Mouse (Mus musculus): ENCODE data around the gene Slit1. TPM values are rescaled to one million over a fixed set of nuclear protein-coding genes. Genes with fewer than 3 reads are reported as not detected.

Gene Slit1
- polyA plus RNA-seq, 1 experiment: 0.94 TPM

GRCm38 (mm10) chr19:41577576-41577975 is 165.9 kb downstream of the Slit1 start:
- Histone ChIP-seq H3K36me3 (ENCODE audit: control insufficient read depth, insufficient read depth, low read length) (peaks cover 6% of the 10 kb centered on the region; the same call in 1 of the 2 replicates), H3K27ac (ENCODE audit: control insufficient read depth, insufficient read depth, low read length) (no peak overlapping the region), H3K4me1 (replicated peaks; ENCODE audit: control insufficient read depth, insufficient read depth, low read length) (no peaks in the 10 kb centered on the region), H3K27me3 (ENCODE audit: control insufficient read depth, insufficient read depth, low read length) (no peaks in the 10 kb centered on the region), H3K4me3 (ENCODE audit: control insufficient read depth, insufficient read depth, low read length) (no peak overlapping the region)
- DNase-seq: no peak
- no peak for TF ChIP-seq CTCF (IDR thresholded peaks at IDR 0.05; ENCODE audit: borderline replicate concordance, control insufficient read depth, extremely low read depth, insufficient read depth, low read length, poor library complexity)
- no peak for TF ChIP-seq POLR2A (IDR thresholded peaks at IDR 0.05; ENCODE audit: control insufficient read depth, extremely low read depth, insufficient read depth, low read length, poor library complexity)

GRCm38 (mm10) chr19:41573700-41574099 is 169.8 kb downstream of the Slit1 start:
- Histone ChIP-seq H3K4me3 (ENCODE audit: control insufficient read depth, insufficient read depth, low read length) (no peak overlapping the region), H3K36me3 (ENCODE audit: control insufficient read depth, insufficient read depth, low read length) (no peaks in the 10 kb centered on the region), H3K27ac (ENCODE audit: control insufficient read depth, insufficient read depth, low read length) (no peak overlapping the region), H3K4me1 (replicated peaks; ENCODE audit: control insufficient read depth, insufficient read depth, low read length) (no peaks in the 10 kb centered on the region), H3K27me3 (ENCODE audit: control insufficient read depth, insufficient read depth, low read length) (no peaks in the 10 kb centered on the region)
- no peak for DNase-seq
- WGBS: 85% methylated on average over 2 of the region's 2 CpGs
- no peak for TF ChIP-seq CTCF (IDR thresholded peaks at IDR 0.05; ENCODE audit: borderline replicate concordance, control insufficient read depth, extremely low read depth, insufficient read depth, low read length, poor library complexity)
- no peak for TF ChIP-seq POLR2A (IDR thresholded peaks at IDR 0.05; ENCODE audit: control insufficient read depth, extremely low read depth, insufficient read depth, low read length, poor library complexity)

GRCm38 (mm10) chr19:41568791-41569190 is 174.7 kb downstream of the Slit1 start:
- TF ChIP-seq CTCF (IDR thresholded peaks at IDR 0.05; ENCODE audit: borderline replicate concordance, control insufficient read depth, extremely low read depth, insufficient read depth, low read length, poor library complexity) (no peak), POLR2A (IDR thresholded peaks at IDR 0.05; ENCODE audit: control insufficient read depth, extremely low read depth, insufficient read depth, low read length, poor library complexity) (no peak)
- no peaks in the 10 kb centered on the region for H3K27me3 ChIP-seq (ENCODE audit: control insufficient read depth, insufficient read depth, low read length)
- H3K36me3 ChIP-seq (ENCODE audit: control insufficient read depth, insufficient read depth, low read length): no peaks in the 10 kb centered on the region
- no peak overlapping the region for H3K4me3 ChIP-seq (ENCODE audit: control insufficient read depth, insufficient read depth, low read length)
- H3K4me1 ChIP-seq (replicated peaks; ENCODE audit: control insufficient read depth, insufficient read depth, low read length): no peaks in the 10 kb centered on the region
- 77% methylated on average over 2 of the region's 2 CpGs for WGBS
- H3K27ac ChIP-seq (ENCODE audit: control insufficient read depth, insufficient read depth, low read length): no peak overlapping the region
- DNase-seq: no peak

- 97% methylated on average over 3 of the region's 3 CpGs for WGBS
- no peak for DNase-seq
- no peaks in the 10 kb centered on the region for H3K4me1 ChIP-seq (replicated peaks; ENCODE audit: control insufficient read depth, insufficient read depth, low read length)
- H3K27me3 ChIP-seq (ENCODE audit: control insufficient read depth, insufficient read depth, low read length): no peaks in the 10 kb centered on the region
- no peak overlapping the region for H3K4me3 ChIP-seq (ENCODE audit: control insufficient read depth, insufficient read depth, low read length)
- TF ChIP-seq CTCF (IDR thresholded peaks at IDR 0.05; ENCODE audit: borderline replicate concordance, control insufficient read depth, extremely low read depth, insufficient read depth, low read length, poor library complexity) (no peak), POLR2A (IDR thresholded peaks at IDR 0.05; ENCODE audit: control insufficient read depth, extremely low read depth, insufficient read depth, low read length, poor library complexity) (no peak)
- peaks cover 19% of the 10 kb centered on the region for H3K36me3 ChIP-seq (ENCODE audit: control insufficient read depth, insufficient read depth, low read length)
- H3K27ac ChIP-seq (ENCODE audit: control insufficient read depth, insufficient read depth, low read length): no peak overlapping the region
Measured at GRCm38 (mm10) chr19:41560856-41561255, 182.6 kb downstream of the Slit1 start.

GRCm38 (mm10) chr19:41558891-41559486 is 184.5 kb downstream of the Slit1 start:
- Histone ChIP-seq H3K4me1 (replicated peaks; ENCODE audit: control insufficient read depth, insufficient read depth, low read length) (no peaks in the 10 kb centered on the region), H3K4me3 (ENCODE audit: control insufficient read depth, insufficient read depth, low read length) (no peak overlapping the region), H3K27ac (ENCODE audit: control insufficient read depth, insufficient read depth, low read length) (no peak overlapping the region), H3K27me3 (ENCODE audit: control insufficient read depth, insufficient read depth, low read length) (no peaks in the 10 kb centered on the region), H3K36me3 (ENCODE audit: control insufficient read depth, insufficient read depth, low read length) (peaks cover 24% of the 10 kb centered on the region)
- WGBS: 94% methylated on average over 9 of the region's 9 CpGs
- TF ChIP-seq CTCF (IDR thresholded peaks at IDR 0.05; ENCODE audit: borderline replicate concordance, control insufficient read depth, extremely low read depth, insufficient read depth, low read length, poor library complexity): no peak
- no peak for TF ChIP-seq POLR2A (IDR thresholded peaks at IDR 0.05; ENCODE audit: control insufficient read depth, extremely low read depth, insufficient read depth, low read length, poor library complexity)
- no peak for DNase-seq

GRCm38 (mm10) chr19:41557491-41557890 is 186.0 kb downstream of the Slit1 start:
- no peaks in the 10 kb centered on the region for H3K27me3 ChIP-seq (ENCODE audit: control insufficient read depth, insufficient read depth, low read length)
- 97% methylated on average over 4 of the region's 4 CpGs for WGBS
- no peak overlapping the region for H3K4me3 ChIP-seq (ENCODE audit: control insufficient read depth, insufficient read depth, low read length)
- no peak overlapping the region for H3K27ac ChIP-seq (ENCODE audit: control insufficient read depth, insufficient read depth, low read length)
- TF ChIP-seq CTCF (IDR thresholded peaks at IDR 0.05; ENCODE audit: borderline replicate concordance, control insufficient read depth, extremely low read depth, insufficient read depth, low read length, poor library complexity) (no peak), POLR2A (IDR thresholded peaks at IDR 0.05; ENCODE audit: control insufficient read depth, extremely low read depth, insufficient read depth, low read length, poor library complexity) (no peak)
- H3K4me1 ChIP-seq (replicated peaks; ENCODE audit: control insufficient read depth, insufficient read depth, low read length): no peaks in the 10 kb centered on the region
- no peak for DNase-seq
- H3K36me3 ChIP-seq (ENCODE audit: control insufficient read depth, insufficient read depth, low read length): peaks cover 27% of the 10 kb centered on the region

GRCm38 (mm10) chr19:41556981-41557380 is 186.5 kb downstream of the Slit1 start:
- Histone ChIP-seq H3K4me3 (ENCODE audit: control insufficient read depth, insufficient read depth, low read length) (no peak overlapping the region), H3K27ac (ENCODE audit: control insufficient read depth, insufficient read depth, low read length) (no peak overlapping the region), H3K4me1 (replicated peaks; ENCODE audit: control insufficient read depth, insufficient read depth, low read length) (no peaks in the 10 kb centered on the region), H3K36me3 (ENCODE audit: control insufficient read depth, insufficient read depth, low read length) (peaks cover 29% of the 10 kb centered on the region), H3K27me3 (ENCODE audit: control insufficient read depth, insufficient read depth, low read length) (no peaks in the 10 kb centered on the region)
- 92% methylated on average over 4 of the region's 4 CpGs for WGBS
- no peak for TF ChIP-seq POLR2A (IDR thresholded peaks at IDR 0.05; ENCODE audit: control insufficient read depth, extremely low read depth, insufficient read depth, low read length, poor library complexity)
- TF ChIP-seq CTCF (IDR thresholded peaks at IDR 0.05; ENCODE audit: borderline replicate concordance, control insufficient read depth, extremely low read depth, insufficient read depth, low read length, poor library complexity): no peak
- no peak for DNase-seq

Other genes with a start within 250 kb of the Slit1 start
- 2.8 and 3.0 TPM in 2 replicates for gene Gm340, start 161.3 kb downstream of the Slit1 start, polyA plus RNA-seq (2012; rRNA removed)
- gene Arhgap19, start 58.4 kb upstream of the Slit1 start, polyA plus RNA-seq (2012; rRNA removed): 18.8 and 23.0 TPM in 2 replicates
- 15.4 and 26.4 TPM in 2 replicates for gene Frat1, start 86.3 kb upstream of the Slit1 start, polyA plus RNA-seq (2012; rRNA removed)
- gene Frat2, start 104.5 kb upstream of the Slit1 start, polyA plus RNA-seq (2012; rRNA removed): 27.4 and 44.5 TPM in 2 replicates
- gene Rrp12, start 152.5 kb upstream of the Slit1 start, polyA plus RNA-seq (2012; rRNA removed): 9.7 and 10.9 TPM in 2 replicates
- gene Pgam1, start 168.3 kb upstream of the Slit1 start, polyA plus RNA-seq (2012; rRNA removed): 187 and 200 TPM in 2 replicates
- gene Exosc1, start 189.8 kb upstream of the Slit1 start, polyA plus RNA-seq (2012; rRNA removed): 20.3 and 20.5 TPM in 2 replicates
- 162 and 176 TPM in 2 replicates for gene Zdhhc16, start 189.8 kb upstream of the Slit1 start, polyA plus RNA-seq (2012; rRNA removed)
- gene Mms19, start 237.5 kb upstream of the Slit1 start, polyA plus RNA-seq (2012; rRNA removed): 142 TPM in 2 replicates
- gene Ubtd1, start 238.1 kb upstream of the Slit1 start, polyA plus RNA-seq (2012; rRNA removed): 27.3 and 36.9 TPM in 2 replicates